Mouse (Mus musculus): ENCODE data around the gene Csrp1.

Csrp1 gene

DNA sequence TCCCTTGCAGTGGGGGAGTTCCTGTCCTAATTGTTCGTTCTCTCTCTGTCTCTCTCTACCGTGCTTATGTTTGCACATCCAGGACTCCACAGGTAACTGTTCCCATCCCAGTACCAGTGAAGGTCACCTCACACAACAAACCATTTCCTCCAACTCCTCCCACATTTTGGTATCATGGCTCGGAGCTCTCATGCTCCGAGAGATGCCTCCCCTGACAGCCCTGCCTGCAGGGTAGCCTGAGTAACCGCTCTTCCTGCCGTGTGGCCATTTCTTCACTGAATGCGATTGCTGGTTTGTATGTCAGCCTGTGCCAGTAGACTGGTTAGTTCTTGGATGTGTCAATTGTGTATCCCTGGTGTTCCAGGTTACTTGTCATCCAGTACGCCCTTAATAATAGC is 51.7 kb downstream of the Csrp1 start:
- DNase-seq (ENCODE audit: low spot score): no peak

GRCm38 (mm10) chr1:135776596-135776995 is 56.7 kb downstream of the Csrp1 start:
- DNase-seq (ENCODE audit: low spot score): no peak

DNA sequence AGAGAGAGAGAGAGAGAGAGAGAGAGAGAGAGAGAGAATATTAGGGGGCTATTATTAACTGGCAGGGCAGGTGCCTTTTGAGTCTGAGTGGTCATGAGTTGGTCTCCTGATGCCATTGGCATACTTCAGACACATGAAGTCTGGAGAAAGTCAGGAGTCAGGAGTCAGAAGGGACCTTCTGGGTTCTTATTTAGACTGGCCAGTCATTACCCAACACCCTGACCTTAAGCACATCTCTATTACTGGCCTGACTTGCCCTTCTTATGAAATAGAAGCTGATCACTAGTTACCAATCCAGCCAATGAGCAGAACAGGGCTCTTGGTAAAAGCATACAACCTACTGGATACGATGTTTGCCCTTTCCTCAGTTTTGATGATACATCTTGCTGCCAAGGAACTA is 57.2 kb downstream of the Csrp1 start:
- DNase-seq (ENCODE audit: low spot score): no peak

GRCm38 (mm10) chr1:135778780-135779535 is 59.1 kb downstream of the Csrp1 start, which contains the start of gene Tnni1:
Gene Tnni1 (plus strand): TSS chr1:135779434.
- peak; percentile 66 for DNase-seq (ENCODE audit: low spot score)

GRCm38 (mm10) chr1:135780649-135781048 is 60.8 kb downstream of the Csrp1 start:
- no peak for DNase-seq (ENCODE audit: low spot score)

DNA sequence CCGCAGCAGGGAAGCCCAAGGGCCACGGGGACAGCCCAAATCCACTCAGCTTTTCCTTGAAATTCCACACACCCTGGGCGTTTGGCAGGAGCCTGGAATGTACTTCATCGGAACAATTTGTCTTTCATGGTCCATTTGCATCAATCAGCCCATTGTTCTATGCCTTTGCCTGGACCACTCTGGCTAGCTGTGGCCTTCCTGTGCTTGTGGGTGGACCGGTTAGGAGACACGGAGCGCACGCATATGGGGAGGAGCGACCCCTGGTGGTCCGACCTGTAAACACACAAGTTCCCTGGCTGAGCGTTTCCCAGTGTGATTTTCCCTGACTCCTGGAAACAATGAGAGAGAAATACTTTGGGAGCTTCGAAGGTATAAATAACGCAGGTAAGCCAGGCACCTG is 61.4 kb downstream of the Csrp1 start:
- peak; percentile 81 for DNase-seq (ENCODE audit: low spot score)

- no peak for DNase-seq (ENCODE audit: low spot score)
Measured at GRCm38 (mm10) chr1:135782816-135783215, 63.0 kb downstream of the Csrp1 start.

DNA sequence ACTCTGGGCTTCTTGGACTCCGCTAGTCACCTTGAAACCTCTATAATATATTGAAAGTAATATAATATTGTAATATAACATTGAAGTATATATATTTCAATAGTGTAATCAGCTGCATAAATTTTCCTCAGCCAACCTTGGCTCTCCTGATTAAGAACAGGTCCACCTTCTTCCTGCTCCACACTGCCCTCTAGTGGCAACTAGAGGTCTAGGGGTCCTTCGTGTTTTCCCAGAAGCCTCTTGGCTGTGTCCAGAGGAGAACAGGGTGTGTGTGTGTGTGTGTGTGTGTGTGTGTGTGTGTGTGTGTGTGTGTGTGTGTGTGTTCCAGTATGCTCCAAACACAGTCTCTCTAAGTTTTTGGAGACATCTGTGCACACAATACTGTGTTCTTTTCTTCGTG is 67.9 kb downstream of the Csrp1 start:
- DNase-seq (ENCODE audit: low spot score): peak; percentile 86

DNA sequence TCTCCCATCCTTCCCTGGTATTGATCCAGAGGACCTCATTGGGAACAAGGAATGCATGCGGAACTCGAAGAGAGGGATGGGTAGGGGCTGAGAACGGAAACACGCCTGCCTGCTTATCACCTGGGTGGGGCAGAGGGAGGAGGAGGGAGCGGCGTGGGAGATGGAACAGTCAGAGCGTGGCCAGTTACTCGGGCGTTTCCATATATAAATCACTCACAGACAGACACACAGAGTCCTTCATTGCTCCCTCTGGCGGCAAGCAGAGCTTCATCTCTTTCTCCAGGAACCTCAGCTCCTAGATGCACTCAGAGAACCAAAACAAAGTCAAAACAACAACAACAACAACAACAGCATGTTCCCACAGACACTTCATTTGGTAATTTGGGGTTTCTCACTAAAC is 68.8 kb downstream of the Csrp1 start:
- no peak for DNase-seq (ENCODE audit: low spot score)

- peak; percentile 57 for DNase-seq (ENCODE audit: low spot score)
Measured at GRCm38 (mm10) chr1:135789815-135790214, 70.0 kb downstream of the Csrp1 start.

- DNase-seq (ENCODE audit: low spot score): no peak
Measured at GRCm38 (mm10) chr1:135792143-135792939, 72.5 kb downstream of the Csrp1 start.

DNA sequence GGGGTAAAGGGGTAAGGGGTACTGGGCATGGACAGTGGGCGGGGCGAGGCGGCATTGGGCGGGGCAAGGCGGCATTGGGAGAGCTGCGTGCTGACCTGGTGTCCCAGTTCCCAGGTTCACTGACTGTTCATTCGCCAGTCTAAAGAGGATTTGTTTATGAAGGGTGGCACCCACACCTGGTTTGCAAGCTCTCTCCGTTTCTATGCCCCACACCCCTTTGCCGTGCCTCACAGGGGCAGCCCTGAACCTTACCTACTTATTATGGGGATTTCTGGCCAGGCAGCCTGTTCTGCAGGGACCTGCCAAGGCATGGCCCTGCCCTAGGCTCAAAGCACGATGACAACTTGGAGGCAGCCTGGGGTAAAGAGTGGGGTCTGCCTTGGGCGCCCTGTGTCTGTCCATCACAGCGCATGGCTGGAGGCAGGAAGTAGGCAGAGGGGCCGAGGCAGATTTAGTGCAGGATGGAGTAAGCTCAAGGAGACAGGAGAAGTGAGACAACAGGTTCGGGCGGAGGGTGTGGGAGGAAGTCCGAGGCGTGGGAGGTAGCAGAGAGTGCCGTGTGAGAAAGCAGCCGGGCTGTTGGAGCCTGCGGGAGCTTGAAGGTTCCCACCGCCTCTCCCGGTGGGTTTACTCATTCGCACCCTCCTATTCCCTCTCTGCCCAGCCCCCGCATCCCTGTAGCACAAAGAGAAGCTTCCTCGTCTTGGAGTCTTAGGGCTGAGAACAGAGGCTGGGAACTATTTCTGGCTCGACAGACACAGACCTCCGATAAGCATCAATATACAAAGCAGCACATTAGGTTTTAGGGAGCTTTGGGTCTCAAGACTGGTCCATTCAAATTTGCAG is 73.7 kb downstream of the Csrp1 start:
- DNase-seq (ENCODE audit: low spot score): no peak

DNA sequence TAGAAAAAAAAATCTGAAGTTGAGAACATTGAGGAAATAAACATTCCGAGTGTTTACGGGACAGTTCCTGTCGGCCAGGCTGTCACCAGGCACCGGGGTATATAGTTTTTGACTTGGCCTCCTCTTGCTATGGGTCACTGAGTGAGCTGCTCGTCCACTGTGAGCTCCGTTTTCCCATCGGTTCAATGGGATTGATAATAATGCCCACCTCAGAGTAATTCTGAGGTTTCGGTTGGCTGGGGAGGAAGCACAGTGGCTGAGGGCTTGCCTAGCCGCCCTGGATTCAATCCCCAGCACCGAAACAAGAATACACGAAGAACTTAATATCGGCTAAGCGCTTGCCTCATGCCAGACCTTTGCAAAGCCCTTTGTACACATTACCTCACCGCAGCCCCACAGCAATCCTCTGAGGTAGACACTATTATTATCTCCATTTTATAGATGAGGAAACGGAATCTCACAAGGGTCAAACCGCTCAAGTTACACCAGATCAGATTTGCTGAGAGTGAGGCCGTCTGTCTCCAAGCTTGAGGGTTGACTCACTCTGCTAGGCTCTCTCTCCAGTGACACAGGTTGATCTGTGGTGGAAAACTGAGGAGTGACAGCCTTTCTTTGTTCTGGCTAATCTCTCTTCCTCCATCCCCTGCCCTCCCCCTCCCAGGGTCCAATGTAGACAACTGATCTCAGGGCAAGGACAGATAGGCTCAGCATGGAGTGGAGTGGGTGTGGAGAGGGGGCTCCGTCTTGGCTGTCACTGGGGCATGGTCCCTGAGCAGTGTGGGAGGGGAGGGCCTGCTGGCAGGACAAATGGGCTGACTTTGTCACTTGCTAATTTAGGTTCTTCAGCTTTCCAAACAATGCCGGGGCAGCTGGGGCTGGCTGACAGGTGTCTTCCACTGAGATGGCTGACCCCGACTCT is 74.6 kb downstream of the Csrp1 start:
- no peak for DNase-seq (ENCODE audit: low spot score)

GRCm38 (mm10) chr1:135798492-135798891 is 78.6 kb downstream of the Csrp1 start:
- DNase-seq (ENCODE audit: low spot score): no peak

DNA sequence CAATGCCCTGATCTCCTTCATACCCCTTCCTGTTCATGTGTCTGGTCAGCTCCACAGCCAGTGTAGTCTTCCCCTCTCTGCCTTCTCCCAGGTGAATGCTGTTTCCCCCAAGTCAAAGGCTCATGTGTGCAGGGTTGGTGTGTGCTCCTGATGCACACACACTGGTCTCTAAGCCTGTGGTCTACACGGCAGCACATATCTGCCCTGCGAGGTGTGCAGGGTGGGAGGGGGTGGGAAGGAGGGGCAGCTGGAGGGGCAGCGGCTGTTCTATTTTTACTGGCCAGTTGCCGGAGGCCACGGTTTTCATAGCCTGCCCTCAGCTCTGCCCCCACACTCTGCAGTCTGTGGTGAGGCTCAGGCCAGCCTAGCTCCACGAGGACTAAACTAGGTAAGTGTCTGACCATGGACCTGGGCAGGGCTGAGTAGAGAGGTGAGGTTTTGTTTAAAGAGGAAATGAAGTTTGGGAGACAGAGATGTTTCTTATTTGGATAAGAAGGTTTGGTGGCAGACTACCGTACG is 79.3 kb downstream of the Csrp1 start:
- DNase-seq (ENCODE audit: low spot score): no peak

DNA sequence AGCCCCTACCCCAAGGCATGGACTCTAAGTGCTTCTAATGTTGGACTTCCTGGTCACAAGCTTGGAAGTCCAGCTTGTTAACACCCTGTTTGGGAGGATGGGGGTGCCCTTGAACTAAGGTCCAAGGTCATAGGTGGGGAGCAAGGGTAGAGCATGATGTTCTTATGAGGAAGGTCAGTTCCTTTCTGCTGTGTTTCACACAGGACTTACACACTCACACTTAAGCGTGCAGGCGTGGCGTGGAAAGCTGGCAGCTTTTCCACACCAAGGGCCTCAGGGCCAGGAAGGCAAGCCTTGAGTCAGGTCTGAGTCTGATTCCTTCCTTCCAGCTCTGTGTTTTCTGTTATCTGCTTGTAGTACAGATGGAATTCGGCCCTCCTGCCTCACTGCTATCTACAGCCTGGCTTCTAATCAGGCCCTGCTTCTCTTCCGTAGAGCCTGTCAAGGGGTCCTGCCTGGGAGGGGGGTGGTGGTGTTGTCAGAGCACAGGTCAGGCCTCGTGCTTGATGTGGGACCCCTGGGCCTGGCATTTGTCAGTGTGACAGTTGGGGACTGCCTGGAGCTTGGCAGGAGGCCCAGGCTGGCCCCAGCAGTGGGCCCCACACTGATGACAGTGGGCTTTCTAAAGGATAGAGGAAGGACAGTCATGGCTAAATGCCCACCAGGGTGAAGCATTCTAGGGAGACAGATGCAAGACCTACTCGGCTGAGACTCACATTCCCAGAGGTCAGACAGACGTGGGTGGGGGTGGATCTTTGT is 80.5 kb downstream of the Csrp1 start:
- no peak for DNase-seq (ENCODE audit: low spot score)

All from ovary, postnatal 14 days (tissue).